Mouse (Mus musculus) hindbrain, embryonic 16.5 days (tissue): ENCODE data around the gene 1110051M20Rik. TPM values are rescaled to one million over a fixed set of nuclear protein-coding genes. Genes with fewer than 3 reads are reported as not detected.

Source experiments
- ATAC-seq: fragments of 200-750 bp; cut with Nextera tagmentation; 2 replicates; pipeline ENCODE4 v1.8.0; 2017; ENCODE audit warnings: moderate TSS enrichment, moderate library complexity
- H3K27ac ChIP-seq: fragments of 300-500 bp; sonication (generic); 2 replicates; pipeline ENCODE4 v1.5.1; 2014; ENCODE audit warnings: low read depth, mild to moderate bottlenecking, control low read depth, low read length, moderate library complexity
- H3K27me3 ChIP-seq: fragments of 300-500 bp; sonication (generic); replicated peaks from 2 replicates; pipeline ENCODE4 v1.6.1; 2014; ENCODE audit warnings: low read length; ENCODE audit not compliant: control insufficient read depth, insufficient read depth
- H3K36me3 ChIP-seq: fragments of 300-500 bp; sonication (generic); 2 replicates; pipeline ENCODE4 v1.6.1; 2014; ENCODE audit warnings: mild to moderate bottlenecking, low read length, moderate library complexity, mixed read lengths; ENCODE audit not compliant: control insufficient read depth, insufficient read depth
- H3K4me1 ChIP-seq: fragments of 300-500 bp; sonication (generic); 2 replicates; pipeline ENCODE4 v1.6.1; 2014; ENCODE audit warnings: low read depth, low read length; ENCODE audit not compliant: control insufficient read depth, insufficient read depth
- H3K4me2 ChIP-seq: fragments of 300-500 bp; sonication (generic); 2 replicates; pipeline ENCODE4 v1.6.1; 2014; ENCODE audit warnings: mild to moderate bottlenecking, low read length, control low read depth, moderate library complexity
- H3K4me3 ChIP-seq: fragments of 300-500 bp; sonication (generic); 2 replicates; pipeline ENCODE4 v1.5.1; 2014; ENCODE audit warnings: mild to moderate bottlenecking, low read length, control low read depth, moderate library complexity
- H3K9ac ChIP-seq: fragments of 300-500 bp; sonication (generic); 2 replicates; pipeline ENCODE4 v1.6.1; 2014; ENCODE audit warnings: low read depth, mild to moderate bottlenecking, control low read depth, low read length, moderate library complexity
- H3K9me3 ChIP-seq: fragments of 300-500 bp; sonication (generic); 2 replicates; pipeline ENCODE4 v1.6.1; 2014; ENCODE audit warnings: mild to moderate bottlenecking, low read length, moderate library complexity; ENCODE audit not compliant: control insufficient read depth
- WGBS: fragments of 180-500 bp; shearing (Covaris S2); extraction: QIAGEN DNeasy Blood & Tissue Kit; methylation state at CpG from one replicate; pipeline ENCODE4 v1.1.7; 2014; 5-methylcytosine and 5-hydroxymethylcytosine counted together
- polyA plus RNA-seq: library from polyadenylated mRNA; unstranded; fragments of >200 nt; fragmentation: Nextera tagmentation; extraction: Ambion mirVana; gene quantifications from 2 replicates; pipeline ENCODE4 v1.2.1, GENCODE M21; 2015

The 1110051M20Rik gene
- polyA plus RNA-seq, 1 experiment from 2014 or later, result 163 TPM

GRCm38 (mm10) chr2:91453231-91454075 lies 8.9 kb upstream of the 1110051M20Rik start:
- Histone ChIP-seq H3K9me3 (no peaks in the 10 kb centered on the region), H3K36me3 (no peaks in the 10 kb centered on the region), H3K27ac (no peak overlapping the region), H3K9ac (no peak overlapping the region), H3K4me1 (peaks cover 8% of the 10 kb centered on the region), H3K4me2 (no peak overlapping the region), H3K27me3 (no peaks in the 10 kb centered on the region), H3K4me3 (no peak overlapping the region)
- 81% methylated on average over 9 of the region's 9 CpGs for WGBS
- no peak for ATAC-seq

GRCm38 (mm10) chr2:91452658-91453057 lies 8.2 kb upstream of the 1110051M20Rik start:
- no peak for ATAC-seq
- Histone ChIP-seq H3K4me1 (peaks cover 5% of the 10 kb centered on the region), H3K9me3 (no peaks in the 10 kb centered on the region), H3K27me3 (no peaks in the 10 kb centered on the region), H3K9ac (no peak overlapping the region), H3K27ac (no peak overlapping the region), H3K4me3 (no peak overlapping the region), H3K36me3 (no peaks in the 10 kb centered on the region), H3K4me2 (no peak overlapping the region)
- WGBS, result 72% methylated on average over 8 of the region's 8 CpGs

- Histone ChIP-seq H3K27me3 (no peaks in the 10 kb centered on the region), H3K4me2 (no peak overlapping the region)
- WGBS, result 77% methylated on average over 9 of the region's 9 CpGs
Observed at GRCm38 (mm10) chr2:91450316-91450715, 5.8 kb upstream of the 1110051M20Rik start.

GRCm38 (mm10) chr2:91449662-91450061 lies 5.2 kb upstream of the 1110051M20Rik start:
- H3K9me3 ChIP-seq, result no peaks in the 10 kb centered on the region
- no peaks in the 10 kb centered on the region for H3K4me1 ChIP-seq
- WGBS, result 62% methylated on average over 1 of the region's 1 CpGs
- H3K4me3 ChIP-seq, result no peak overlapping the region
- H3K36me3 ChIP-seq, result no peaks in the 10 kb centered on the region
- H3K27me3 ChIP-seq, result no peaks in the 10 kb centered on the region
- no peak overlapping the region for H3K4me2 ChIP-seq
- no peak overlapping the region for H3K27ac ChIP-seq
- ATAC-seq, result no peak
- H3K9ac ChIP-seq, result no peak overlapping the region

More at GRCm38 (mm10) chr2:91450316-91450715, 5.8 kb upstream of the 1110051M20Rik start:
- H3K9ac ChIP-seq, result no peak overlapping the region
- no peak overlapping the region for H3K4me3 ChIP-seq
- no peak for ATAC-seq
- no peaks in the 10 kb centered on the region for H3K36me3 ChIP-seq
- H3K27ac ChIP-seq, result no peak overlapping the region
- H3K4me1 ChIP-seq, result no peaks in the 10 kb centered on the region
- H3K9me3 ChIP-seq, result no peaks in the 10 kb centered on the region

- 61% methylated on average over 1 of the region's 1 CpGs for WGBS
- H3K4me2 ChIP-seq, result no peak overlapping the region
- no peak overlapping the region for H3K9ac ChIP-seq
- no peaks in the 10 kb centered on the region for H3K9me3 ChIP-seq
- H3K4me1 ChIP-seq, result peaks cover 5% of the 10 kb centered on the region
- no peaks in the 10 kb centered on the region for H3K36me3 ChIP-seq
- no peak for ATAC-seq
- no peak overlapping the region for H3K27ac ChIP-seq
- no peak overlapping the region for H3K4me3 ChIP-seq
- H3K27me3 ChIP-seq, result no peaks in the 10 kb centered on the region
Observed at GRCm38 (mm10) chr2:91442241-91442640, 2.3 kb downstream of the 1110051M20Rik start.

GRCm38 (mm10) chr2:91441715-91442114 lies 2.8 kb downstream of the 1110051M20Rik start:
- Histone ChIP-seq H3K4me2 (no peak overlapping the region), H3K9me3 (no peaks in the 10 kb centered on the region), H3K27ac (no peak overlapping the region), H3K4me3 (no peak overlapping the region), H3K36me3 (no peaks in the 10 kb centered on the region), H3K27me3 (no peaks in the 10 kb centered on the region), H3K4me1 (peaks cover 5% of the 10 kb centered on the region), H3K9ac (no peak overlapping the region)
- WGBS, result 80% methylated on average over 2 of the region's 2 CpGs
- ATAC-seq, result no peak

- Histone ChIP-seq H3K27ac (no peak overlapping the region), H3K4me1 (peaks cover 5% of the 10 kb centered on the region), H3K36me3 (no peaks in the 10 kb centered on the region), H3K9me3 (no peaks in the 10 kb centered on the region), H3K4me3 (no peak overlapping the region), H3K27me3 (no peaks in the 10 kb centered on the region), H3K9ac (no peak overlapping the region), H3K4me2 (no peak overlapping the region)
- no peak for ATAC-seq
- 83% methylated on average over 5 of the region's 5 CpGs for WGBS
Observed at GRCm38 (mm10) chr2:91440686-91441085, 3.8 kb downstream of the 1110051M20Rik start.

GRCm38 (mm10) chr2:91439876-91440275 lies 4.6 kb downstream of the 1110051M20Rik start:
- Histone ChIP-seq H3K4me1 (peaks cover 5% of the 10 kb centered on the region), H3K27me3 (no peaks in the 10 kb centered on the region), H3K27ac (no peak overlapping the region), H3K36me3 (no peaks in the 10 kb centered on the region), H3K4me2 (no peak overlapping the region), H3K4me3 (no peak overlapping the region), H3K9ac (no peak overlapping the region), H3K9me3 (no peaks in the 10 kb centered on the region)
- ATAC-seq, result no peak
- 63% methylated on average over 1 of the region's 1 CpGs for WGBS

- no peak overlapping the region for H3K27ac ChIP-seq
- H3K4me1 ChIP-seq, result peaks cover 5% of the 10 kb centered on the region
- H3K9ac ChIP-seq, result no peak overlapping the region
- no peak for ATAC-seq
- no peaks in the 10 kb centered on the region for H3K36me3 ChIP-seq
- no peaks in the 10 kb centered on the region for H3K27me3 ChIP-seq
- no peak overlapping the region for H3K4me3 ChIP-seq
- WGBS, result 83% methylated on average over 10 of the region's 10 CpGs
- no peaks in the 10 kb centered on the region for H3K9me3 ChIP-seq
- H3K4me2 ChIP-seq, result no peak overlapping the region
Observed at GRCm38 (mm10) chr2:91439271-91439670, 5.2 kb downstream of the 1110051M20Rik start.
